Mouse (Mus musculus) right cerebral cortex, postnatal 10 days (tissue): Measurements from ENCODE around the gene Fn3krp.

ENCODE experiments used
- DNase-seq, 2 experiments: peaks; one replicate each; pipeline ENCODE4 v3.0.0; 2021; ENCODE audit warnings: low spot score in 2 of 2

Fn3krp gene

DNA sequence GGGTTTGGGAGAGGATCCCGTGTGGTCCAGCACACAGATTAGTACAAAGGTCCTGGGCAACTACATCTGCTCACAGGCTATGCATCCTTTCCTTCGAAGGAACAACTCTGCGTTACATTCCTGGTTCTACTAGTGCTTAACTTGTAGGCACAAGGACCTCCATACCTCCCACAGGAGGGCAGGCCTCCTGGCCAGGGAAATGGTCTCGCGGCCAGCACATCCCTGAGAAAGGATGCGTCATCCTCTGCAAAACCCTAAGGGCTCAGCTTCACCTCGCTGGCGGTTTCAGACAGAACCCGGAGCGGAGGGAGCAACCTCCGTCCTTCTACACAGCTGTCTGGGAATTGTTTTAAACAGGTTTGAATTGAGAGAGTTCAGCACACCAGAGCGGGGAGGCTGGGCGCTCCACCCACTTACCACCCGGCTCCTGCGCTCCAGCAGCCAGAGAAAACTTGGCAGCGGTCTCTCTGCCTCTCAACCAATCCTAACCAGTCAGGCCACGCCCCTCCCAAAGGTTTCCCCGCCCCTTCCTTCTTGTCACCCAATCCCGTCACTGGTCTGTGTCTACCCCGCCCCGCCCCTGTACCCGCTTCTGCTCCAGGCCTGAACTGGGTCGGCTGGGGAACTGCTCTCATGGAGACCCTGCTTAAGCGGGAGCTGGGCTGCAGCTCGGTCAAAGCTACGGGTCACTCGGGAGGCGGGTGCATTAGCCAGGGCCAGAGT, at the start of gene Fn3krp:
Gene Fn3krp (plus strand): TSS at position 572 of the 723 bp plus-strand sequence.
- peak; percentile 99 for DNase-seq

DNA sequence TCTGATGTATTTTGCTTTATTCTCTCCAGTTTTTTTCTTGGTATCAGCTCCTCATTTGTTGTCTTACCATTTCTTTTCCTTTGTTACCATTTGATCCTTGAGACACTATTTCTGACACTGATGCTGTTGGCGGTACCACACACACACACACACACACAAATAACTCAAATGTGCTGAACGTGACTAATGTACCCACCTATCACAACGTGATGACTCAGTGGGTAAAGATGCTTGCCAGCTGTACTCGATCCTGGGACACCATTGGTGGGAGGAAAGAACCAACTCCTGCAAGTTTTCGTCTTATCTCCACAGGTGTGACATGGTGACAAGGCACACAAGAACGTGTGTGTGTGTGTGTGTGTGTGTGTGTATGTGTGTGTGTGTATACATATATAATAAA, 47.9 kb upstream of the Fn3krp start:
- DNase-seq: no peak

DNA sequence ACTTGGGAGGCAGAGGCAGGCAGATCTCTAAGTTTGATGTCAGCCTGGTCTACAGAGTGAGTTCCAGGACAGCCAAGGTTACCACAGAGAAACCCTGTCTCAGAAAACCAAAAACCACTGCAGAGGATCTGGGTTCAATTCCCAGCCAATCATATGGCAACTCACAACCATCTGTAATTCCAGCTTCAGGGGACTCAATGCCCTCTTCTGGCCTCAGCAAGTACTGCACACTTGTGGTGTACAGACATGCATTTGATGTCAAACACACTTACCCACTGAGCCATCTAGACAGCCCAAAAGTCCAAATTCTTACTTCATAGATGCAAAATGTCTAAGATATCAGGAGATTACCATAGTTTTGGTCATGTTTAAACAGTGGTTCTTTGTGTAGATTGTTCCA, 42.6 kb upstream of the Fn3krp start:
- DNase-seq: no peak

DNA sequence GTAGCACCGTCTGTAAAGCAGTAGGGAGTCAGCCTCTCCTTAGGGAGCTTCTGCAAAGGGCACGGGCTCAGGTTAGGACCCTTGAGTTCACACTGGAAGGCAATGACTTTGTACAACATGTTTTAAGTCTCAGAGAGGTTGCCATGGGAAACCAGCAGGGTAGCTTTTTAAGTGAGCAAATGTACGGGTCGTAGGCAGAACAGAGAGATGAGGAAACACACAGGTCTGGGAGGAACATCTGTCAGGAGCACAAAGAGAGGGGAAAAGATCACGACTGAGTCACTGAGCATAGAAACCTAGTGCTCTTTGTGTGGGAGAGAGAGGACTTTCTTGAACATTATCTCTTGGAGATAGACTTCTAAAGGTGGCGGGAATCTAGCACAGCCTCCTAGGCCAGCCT, 40.9 kb upstream of the Fn3krp start:
- DNase-seq: no peak

DNA sequence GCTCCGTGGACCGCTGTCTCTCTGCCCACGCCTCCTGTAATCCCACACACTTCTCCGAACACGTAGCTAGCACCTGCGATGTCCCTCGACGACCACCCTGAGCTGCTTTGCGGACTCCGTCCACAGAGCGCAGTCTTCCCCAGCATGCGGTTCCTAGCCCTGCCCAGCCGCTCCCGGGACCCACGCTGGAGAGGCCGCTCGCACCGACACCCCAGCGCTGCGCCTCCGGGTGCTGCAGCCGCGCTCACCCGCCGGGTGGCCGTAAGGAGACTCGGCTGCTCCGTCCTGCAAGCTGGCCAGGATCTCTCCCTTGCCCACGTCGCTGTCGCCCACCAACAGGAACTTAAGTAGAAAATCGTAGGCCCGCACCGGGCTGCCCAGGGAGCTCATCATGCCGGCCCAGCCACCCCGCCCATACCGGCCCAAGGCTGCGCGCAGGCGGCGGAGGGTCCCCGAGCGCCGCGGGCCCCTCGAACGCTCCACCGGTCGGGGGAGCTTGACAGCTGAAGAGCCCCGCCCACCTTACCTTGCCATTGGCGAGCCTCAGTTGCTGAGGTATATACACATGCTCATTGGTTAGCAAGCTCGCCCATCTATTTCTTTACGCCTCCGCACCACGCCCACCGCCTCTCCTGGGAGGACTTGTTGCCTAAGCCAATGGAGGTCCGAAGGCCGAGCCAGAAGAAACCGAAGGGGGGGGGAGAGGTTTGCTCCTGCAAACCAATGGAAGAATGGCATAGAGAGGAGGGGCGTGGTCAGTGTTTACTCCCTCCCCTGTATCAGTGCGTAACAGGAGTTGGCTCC, 33.2 kb upstream of the Fn3krp start, which contains the start of gene Rab40b:
Gene Rab40b (minus strand): TSS at position 502 of the 804 bp plus-strand sequence.
- peak; percentile 97 to 98 for DNase-seq

DNA sequence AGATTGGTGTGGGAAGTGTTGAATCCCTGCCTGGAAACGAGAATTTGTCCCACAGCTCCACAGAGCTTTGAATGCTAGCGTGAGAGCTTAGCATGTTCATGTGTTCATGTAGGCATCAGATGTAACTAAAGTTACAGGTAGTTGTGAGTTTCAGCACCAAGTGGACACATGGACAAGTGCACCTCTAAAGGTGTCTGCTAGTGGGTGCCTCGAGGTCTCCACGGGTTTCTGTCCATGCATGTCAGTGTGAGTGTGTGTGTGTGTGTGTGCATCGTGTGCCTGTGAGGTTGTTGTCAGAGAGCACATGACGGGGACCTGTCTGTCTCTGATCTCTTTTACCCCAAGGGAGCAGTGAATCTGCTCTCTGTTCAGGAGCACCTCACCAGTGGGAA, 32.7 kb upstream of the Fn3krp start:
- no peak for DNase-seq

DNA sequence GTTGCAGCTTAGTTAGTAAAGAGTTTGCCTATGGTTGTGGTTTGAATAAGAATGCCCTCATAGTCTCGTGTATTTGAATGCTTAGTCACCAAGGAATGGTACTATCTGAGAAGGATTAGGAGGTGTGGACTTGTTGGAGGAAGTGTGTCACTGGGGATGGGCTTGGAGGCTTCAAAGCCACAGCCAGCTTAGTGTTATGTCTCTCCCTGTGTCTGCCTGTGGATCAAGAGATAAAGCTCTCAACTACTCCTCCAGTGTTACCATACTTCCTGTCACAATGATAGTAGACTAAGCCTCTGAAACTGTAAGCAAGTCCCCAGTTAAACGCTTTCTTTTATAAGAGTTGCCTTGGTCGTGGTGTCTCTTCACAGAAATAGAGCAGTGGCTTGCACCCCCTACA, 30.4 kb upstream of the Fn3krp start:
- no peak for DNase-seq

DNA sequence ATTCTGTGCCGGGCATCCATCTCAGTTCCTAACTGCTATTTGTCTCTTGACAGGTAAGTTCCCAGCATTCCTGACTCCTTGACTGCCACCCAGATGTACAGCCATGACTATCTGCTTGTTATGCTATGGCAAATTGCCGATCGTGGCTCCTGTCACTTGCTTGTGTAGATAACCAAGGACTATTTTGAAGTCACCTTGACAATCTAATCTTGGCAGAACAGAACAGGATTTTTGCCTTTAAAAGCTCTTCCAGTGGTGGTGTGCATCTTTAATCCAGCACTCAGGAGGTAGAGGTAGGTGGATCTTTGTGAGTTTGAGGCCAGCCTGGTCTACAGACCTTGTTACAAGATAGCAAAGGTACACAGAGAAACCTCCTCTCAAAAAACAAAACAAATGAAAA, 28.8 kb upstream of the Fn3krp start:
- DNase-seq: no peak

DNA sequence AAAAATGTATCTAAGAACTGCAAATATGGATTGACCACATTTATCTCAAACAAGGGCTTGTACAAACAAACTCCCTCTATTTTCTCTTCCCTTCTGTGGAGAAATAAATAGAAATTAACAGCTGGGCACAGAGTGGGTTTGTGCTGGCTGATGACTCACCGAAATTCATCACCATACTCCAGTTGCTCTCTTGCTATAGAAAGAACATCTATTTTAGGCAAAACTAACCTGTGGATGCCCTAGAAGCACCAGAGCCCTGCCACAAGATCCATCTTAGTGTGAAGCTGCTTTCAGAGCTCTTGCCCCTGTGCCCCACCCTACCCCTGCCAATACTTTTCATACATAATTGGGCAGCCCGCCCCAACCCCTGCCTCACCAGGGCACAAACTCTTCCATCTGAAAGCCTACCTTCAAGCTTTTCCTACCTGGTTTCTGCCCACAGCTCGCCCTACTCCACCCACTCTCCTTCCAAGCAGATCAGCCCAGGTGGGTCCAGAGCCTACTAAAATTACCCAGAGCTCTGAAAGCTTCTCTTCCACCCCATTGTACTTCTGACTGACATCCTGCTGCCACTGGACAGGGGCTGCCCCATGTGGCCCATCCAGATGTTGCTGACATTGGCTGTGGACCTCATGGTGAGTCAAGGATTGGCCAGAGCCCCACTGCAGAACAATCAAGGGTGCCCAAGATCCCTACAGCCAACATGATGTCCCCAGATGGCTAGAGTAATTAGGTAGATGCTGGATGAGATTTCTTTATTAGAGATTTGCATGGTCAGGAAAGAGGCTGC, 13.6 kb upstream of the Fn3krp start:
- DNase-seq: peak in 1 of 2 experiments; percentile 52

DNA sequence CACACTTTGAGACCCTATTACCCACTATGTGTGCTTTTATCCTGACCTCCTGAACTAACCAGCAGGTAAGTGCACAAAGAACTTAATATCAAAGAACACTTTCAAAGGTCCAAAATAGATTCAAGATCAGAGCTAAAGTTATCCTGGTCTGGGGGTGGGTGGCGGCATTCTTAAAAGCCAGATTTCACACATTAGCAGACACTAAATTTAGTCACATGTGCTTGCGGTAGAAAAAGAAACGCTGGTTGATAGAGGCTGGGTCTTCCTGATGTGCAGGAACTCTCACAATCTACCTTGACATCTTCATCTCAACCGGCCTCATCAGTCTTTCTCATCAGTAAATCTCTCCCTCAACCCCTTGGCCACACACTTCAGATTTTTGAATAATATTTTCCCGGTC, 6.4 kb upstream of the Fn3krp start:
- no peak for DNase-seq

DNA sequence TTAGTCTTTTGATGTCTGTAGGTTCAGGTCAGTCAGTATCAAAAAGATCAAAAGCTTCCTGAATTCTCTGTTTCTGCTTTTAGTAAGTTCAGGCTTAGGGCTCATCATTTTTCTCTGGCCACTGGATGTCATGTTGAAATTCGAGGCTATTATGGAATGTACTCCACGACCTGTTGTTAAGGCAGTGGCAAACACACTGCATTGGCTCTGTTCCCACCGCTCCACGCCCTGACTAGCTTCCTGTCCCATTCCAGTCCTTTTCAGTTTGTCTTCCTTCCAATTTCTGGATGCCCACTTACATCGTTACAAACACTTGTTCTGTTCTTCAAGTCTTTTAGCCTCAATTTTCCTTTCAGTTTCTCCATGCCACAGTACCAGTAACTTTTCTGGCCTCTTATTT, 5.8 kb upstream of the Fn3krp start:
- no peak for DNase-seq

DNA sequence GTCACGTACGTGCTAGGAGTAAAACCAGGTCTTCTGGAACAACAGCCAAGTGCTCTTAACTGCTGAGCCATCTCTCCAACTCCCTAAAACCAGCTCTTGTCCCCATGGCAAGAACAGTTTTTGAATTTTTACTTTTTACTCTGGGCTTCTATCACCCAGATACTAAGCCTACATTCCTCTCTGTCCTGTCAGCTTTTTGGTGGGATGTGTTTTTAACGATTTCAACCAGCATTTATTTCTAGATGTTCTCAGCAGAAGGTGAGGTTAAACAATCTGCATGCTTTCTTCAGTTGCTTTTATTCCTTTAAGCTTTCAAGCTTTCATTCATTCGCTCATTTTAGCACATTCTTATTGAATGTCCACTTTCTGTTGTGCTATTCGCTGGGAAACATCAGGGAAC, 3.2 kb upstream of the Fn3krp start:
- no peak for DNase-seq

DNA sequence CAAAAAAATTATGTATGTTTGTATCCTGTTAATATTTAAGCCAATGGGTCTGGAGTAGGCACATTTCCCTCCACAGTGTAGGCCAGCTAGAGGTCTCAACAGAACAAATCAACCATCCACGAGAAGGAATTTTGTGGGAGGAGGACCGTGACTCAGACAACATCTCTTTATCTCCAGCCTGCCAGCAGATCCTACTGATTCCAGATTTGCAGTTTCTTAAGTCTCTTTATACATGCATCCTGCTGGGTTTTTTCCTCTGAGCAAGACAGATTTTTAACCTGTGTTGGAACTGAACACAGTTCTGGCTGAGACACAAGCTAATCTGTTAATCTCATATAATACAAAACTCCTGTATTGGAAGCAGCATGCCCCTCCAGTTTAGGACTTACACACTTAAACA, 2.3 kb upstream of the Fn3krp start:
- no peak for DNase-seq

DNA sequence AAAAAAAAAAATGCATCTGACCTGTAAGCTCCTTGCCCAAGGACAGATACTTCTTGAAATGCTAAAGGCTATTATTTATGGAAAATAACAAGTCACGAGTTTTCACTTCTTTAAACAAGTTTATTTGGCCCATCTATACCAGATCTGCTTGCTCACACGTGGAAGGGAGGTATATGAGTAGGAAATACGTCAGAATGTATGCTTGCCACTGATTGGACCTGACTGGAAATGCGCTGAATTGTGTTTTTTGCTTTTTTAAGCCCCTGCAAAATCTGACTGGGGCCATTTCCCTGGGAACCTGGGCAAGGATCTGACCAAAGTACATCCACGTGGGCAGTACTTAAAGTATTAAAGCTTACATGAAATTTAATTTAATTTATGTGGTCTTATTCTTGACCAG, 822 bp upstream of the Fn3krp start:
- no peak for DNase-seq

DNA sequence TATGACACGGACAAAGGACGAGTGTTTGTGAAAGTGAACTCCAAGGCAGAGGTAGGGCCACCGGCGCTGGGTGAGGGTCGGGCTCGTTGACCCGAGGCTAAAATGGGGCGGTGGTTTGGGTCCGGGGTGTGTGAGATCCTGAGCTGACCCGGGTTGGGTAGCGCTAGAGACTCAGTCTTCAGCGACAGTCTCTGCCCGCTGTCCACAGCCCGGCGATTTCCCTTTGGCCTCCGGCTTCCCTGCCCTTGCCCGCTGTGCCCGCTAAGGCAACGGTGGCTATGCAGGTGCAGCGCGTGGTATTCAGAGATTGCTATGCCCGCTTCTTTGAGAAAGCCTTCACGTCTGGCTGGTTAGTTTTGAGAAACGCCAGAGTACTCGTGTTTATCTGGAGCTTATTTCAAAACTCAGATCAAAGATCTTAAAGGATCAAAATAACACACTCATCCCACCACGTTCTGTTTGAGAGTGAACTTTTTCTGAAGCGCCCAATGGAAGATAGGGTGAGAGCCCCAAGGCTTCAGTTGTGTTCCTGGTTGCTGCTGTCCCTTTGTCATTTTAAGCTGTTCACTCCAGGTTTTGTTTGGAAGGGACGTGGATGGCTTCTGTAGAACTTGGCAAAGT, 462 bp downstream of the Fn3krp start:
- no peak for DNase-seq

DNA sequence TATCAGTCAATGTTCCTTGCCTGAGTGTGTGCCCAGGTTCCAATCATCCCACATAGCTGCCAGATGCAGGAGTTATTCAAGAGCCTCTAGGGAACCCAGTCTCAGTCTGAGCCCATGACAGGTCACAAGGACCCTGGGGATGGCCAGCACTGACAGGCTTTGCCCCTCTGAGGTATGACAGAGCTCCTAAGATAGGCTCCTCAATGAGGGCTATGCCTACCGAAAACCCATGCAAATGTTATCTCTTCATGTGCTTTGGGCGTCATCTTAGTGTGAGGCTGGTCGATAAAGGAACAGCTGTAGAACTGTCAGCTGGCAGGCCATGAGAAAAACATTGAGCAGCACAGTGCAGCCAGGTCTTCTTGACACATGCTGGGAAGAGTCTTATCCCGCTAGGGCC, 12.2 kb downstream of the Fn3krp start:
- DNase-seq: no peak

DNA sequence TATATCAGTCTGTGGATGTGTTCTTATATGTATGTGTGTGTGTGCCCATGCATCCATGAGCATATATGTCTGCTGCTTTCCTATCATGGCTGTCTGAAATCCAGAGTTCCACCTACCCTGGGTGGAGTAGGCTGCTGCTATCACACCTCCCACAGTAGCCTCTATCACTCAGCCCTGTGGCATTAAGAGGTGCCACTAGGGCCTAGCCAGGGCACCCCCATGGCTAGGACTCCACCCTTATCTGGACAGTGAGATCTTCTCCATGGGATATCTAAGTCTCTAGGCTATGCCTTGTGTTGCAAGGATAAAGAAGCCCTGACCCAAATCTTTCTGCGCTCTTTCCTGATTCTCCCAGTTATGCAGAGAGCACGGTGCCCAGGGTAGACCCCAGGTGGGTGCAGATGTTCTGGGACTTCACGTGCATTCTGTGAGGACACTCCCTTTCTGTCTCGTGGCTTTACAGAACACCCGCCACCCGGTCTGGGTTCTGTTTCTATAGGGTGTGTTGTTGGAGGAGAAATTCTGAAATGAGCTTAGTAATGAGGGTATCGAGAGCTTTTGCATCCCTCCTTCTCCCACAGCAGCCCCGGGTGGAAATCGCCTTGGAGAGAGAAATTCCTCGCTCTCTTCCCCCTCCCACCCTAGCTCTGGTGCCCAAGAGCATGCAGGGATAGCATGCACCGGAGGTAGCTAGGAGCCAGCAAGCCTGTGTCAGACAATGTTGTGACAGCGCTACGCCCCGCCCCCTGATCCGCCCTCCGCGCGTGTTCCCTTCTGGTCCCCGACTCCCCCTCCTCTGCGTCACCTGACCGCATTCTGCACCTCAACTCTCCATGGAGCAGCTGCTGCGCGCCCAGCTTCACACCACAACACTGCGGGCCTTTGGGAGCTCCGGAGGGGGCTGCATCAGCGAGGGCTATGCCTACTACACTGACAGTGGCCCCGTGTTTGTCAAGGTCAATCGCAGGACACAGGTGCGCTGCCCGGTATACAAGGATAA, 13.3 kb downstream of the Fn3krp start, which contains the start of gene Fn3k:
Gene Fn3k (plus strand): TSS at position 758 of the 1,000 bp plus-strand sequence.
- DNase-seq: peak; percentile 96 to 97

DNA sequence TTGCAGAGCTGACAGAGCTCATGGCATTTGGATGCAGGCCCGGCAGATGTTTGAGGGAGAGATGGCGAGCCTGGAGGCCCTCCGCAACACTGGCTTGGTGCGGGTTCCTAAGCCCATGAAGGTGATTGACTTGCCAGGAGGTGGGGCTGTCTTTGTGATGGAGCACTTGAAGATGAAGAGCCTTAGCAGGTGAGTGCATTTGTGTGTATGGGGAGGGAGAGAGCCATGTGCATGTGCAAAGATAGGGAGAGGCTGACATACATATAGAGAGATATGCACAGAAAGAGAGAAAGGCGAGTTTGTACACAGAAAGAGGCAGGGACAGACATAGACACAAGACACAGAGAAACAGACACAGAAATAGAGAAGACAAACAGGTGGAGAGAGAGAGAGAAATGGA, 16.0 kb downstream of the Fn3krp start:
- DNase-seq: no peak

DNA sequence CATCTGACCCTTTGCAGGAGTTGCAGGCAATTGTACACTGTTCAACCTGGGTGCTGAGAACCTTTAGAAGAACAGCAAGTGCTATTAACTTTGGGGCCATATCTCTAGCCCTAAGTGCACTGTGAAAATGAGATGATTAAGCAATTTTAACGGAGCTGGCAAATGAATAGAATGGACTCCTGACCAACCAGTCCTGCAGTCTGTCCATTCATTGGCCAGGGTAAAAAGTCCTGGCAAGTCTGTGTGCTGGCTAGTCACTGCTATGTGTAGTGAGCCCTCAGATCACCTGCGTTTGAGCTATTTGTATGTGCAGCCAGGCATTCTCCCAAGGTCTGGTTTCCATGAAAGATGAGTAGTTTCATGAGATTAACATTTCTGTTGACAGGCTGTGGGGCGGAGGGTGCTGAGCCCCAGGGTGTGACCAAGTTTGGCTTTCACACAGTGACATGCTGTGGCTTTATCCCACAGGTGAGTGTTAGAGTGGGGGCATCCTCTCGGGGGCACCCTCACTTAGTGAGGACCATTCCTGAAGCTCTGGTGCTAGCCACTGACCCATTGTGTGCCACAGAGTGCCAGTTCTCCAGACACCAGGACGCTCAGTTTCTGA, 18.6 kb downstream of the Fn3krp start:
- DNase-seq: no peak

DNA sequence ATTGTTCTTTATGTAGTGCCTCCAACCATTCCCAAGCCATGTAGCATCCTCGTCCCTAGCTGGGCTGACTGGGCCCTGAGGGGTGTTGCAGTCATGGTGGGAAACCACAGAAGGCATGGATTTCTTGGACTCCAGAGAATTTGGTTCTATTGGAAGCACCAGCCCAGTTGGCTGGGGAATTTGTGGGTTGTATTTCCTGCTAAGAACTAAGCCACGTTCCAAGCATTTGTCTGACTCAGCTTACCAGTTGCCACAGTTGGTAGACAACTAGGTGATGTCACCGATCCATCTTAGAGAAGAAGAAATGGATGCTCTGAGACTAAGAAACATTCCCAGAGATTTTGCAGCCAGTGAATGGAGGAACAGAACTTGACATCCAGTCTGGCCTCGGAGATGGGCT, 20.5 kb downstream of the Fn3krp start:
- no peak for DNase-seq
